Comparison of ENCODE assay signal across 21 mouse cellular contexts in the genomic region with DNA sequence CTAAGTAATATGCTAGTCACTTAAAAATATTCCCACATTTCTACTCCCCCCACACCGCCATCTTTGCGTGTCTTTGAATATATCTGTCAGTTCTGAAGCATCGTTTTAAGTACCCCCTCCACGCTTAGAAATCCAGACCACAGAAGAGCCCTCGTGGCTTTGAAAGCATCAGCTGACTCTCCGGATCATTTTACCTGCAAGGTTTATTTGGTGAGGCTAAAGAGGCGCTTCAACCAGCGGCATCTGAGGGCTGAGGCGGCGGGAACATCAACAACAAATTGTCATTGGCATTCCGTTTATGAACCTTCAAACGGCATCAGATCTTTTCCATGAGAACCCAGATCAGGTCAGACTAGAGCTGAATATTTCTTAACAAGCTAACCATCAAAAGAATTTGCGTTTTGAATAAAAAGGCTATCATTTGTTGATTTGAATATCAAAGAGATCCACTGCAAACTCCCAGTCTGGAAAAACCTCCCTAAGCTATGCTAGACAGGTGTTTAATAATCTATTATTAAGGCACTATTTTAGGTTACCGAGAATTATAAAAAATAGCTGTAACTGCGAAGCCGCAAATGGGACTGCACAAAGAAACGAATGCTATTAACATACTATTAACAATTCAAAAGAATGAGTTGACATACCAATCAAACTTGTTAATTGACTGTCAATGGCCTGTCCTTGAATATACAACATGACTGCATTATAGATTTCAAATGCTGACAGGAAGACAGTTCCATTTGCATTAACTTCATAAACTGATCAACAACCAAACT.
DNase-seq lines count a peak whose midpoint lies in the region; ATAC-seq and TF ChIP-seq lines count a peak whose summit lies in the region.
"Had no signal": no experiment of that assay in that cellular context is flagged by ENCODE, and none has a peak within 500 bp of the region (broad histone marks: within the 10 kb centered on the region; RNA-seq: fewer than 3 reads in every experiment).

No protein-coding gene starts in this region.

- H3K27ac ChIP-seq in forebrain, embryonic 14.5 days (ENCODE audit: low read depth, low read length) = peak overlapping the region; percentile 46
- no peak overlapping the region for H3K27ac ChIP-seq in forebrain, embryonic 10.5 days
- H3K27ac ChIP-seq in forebrain, postnatal 0 days (ENCODE audit: low read depth, low read length) = peak overlapping the region; percentile 47
- H3K27ac ChIP-seq in neural tube, embryonic 14.5 days (ENCODE audit: low read depth, low read length) = no peak overlapping the region
- no peak overlapping the region for H3K27ac ChIP-seq in kidney, embryonic 16.5 days (ENCODE audit: low read length)
- no peak overlapping the region for H3K27ac ChIP-seq in gastrocnemius, adult 2 months
- H3K27ac ChIP-seq: embryonic facial prominence, embryonic 10.5 days; heart, embryonic 10.5 days; hindbrain, embryonic 14.5 days; midbrain, embryonic 12.5 days had no signal

- H3K4me2 ChIP-seq in forebrain, embryonic 14.5 days (ENCODE audit: low read length) = peak overlapping the region; percentile 18
- peak overlapping the region; percentile 26 for H3K4me2 ChIP-seq in forebrain, postnatal 0 days (ENCODE audit: low read depth)
- peak overlapping the region; percentile 8; the same call in 1 of the 2 replicates for H3K4me2 ChIP-seq in neural tube, embryonic 14.5 days (ENCODE audit: low read depth, low read length)
- no peak overlapping the region for H3K4me2 ChIP-seq in kidney, embryonic 16.5 days (replicated peaks; ENCODE audit: low read depth, low read length)
- H3K4me2 ChIP-seq: hindbrain, embryonic 14.5 days; midbrain, embryonic 12.5 days had no signal

- TF ChIP-seq CTCF in forebrain, postnatal 0 days (IDR thresholded peaks at IDR 0.05; ENCODE audit: low read depth) = no peak
- no peak for TF ChIP-seq CTCF in gastrocnemius, adult 2 months (IDR thresholded peaks at IDR 0.05)

- H3K27me3 ChIP-seq in forebrain, embryonic 14.5 days (replicated peaks; ENCODE audit: control insufficient read depth, insufficient read depth, low read length) = no peaks in the 10 kb centered on the region
- H3K27me3 ChIP-seq in forebrain, embryonic 10.5 days (ENCODE audit: poor library complexity, severe bottlenecking) = no peaks in the 10 kb centered on the region
- no peaks in the 10 kb centered on the region for H3K27me3 ChIP-seq in forebrain, postnatal 0 days (ENCODE audit: insufficient read depth, low read length)
- H3K27me3 ChIP-seq in neural tube, embryonic 14.5 days (ENCODE audit: control insufficient read depth, insufficient read depth, low read length) = no peaks in the 10 kb centered on the region
- H3K27me3 ChIP-seq in kidney, embryonic 16.5 days (ENCODE audit: insufficient read depth, low read length) = no peaks in the 10 kb centered on the region
- H3K27me3 ChIP-seq: midbrain, embryonic 12.5 days had no signal

- no peaks in the 10 kb centered on the region for H3K9me3 ChIP-seq in forebrain, embryonic 14.5 days (replicated peaks; ENCODE audit: control insufficient read depth, low read length)
- H3K9me3 ChIP-seq in forebrain, embryonic 10.5 days = no peaks in the 10 kb centered on the region
- no peaks in the 10 kb centered on the region for H3K9me3 ChIP-seq in forebrain, postnatal 0 days (ENCODE audit: low read length)
- H3K9me3 ChIP-seq in neural tube, embryonic 14.5 days (ENCODE audit: control insufficient read depth, low read length) = no peaks in the 10 kb centered on the region
- no peaks in the 10 kb centered on the region for H3K9me3 ChIP-seq in kidney, embryonic 16.5 days (ENCODE audit: low read length)
- H3K9me3 ChIP-seq: embryonic facial prominence, embryonic 10.5 days; heart, embryonic 10.5 days; midbrain, embryonic 12.5 days had no signal

- ATAC-seq in forebrain, embryonic 14.5 days = peak; percentile 62
- ATAC-seq in forebrain, postnatal 0 days = peak; percentile 79; the same call in 1 of the 2 replicates
- ATAC-seq in neural tube, embryonic 14.5 days (ENCODE audit: low read depth) = no peak
- no peak for ATAC-seq in kidney, embryonic 16.5 days (ENCODE audit: low FRiP score, low TSS enrichment)
- ATAC-seq: lung, postnatal 0 days had no signal

- no peaks in the 10 kb centered on the region for H3K36me3 ChIP-seq in forebrain, embryonic 14.5 days (ENCODE audit: control insufficient read depth, insufficient read depth, low read length)
- no peaks in the 10 kb centered on the region for H3K36me3 ChIP-seq in forebrain, embryonic 10.5 days (replicated peaks)
- no peaks in the 10 kb centered on the region for H3K36me3 ChIP-seq in forebrain, postnatal 0 days (ENCODE audit: insufficient read depth)
- H3K36me3 ChIP-seq in neural tube, embryonic 14.5 days (ENCODE audit: control insufficient read depth, insufficient read depth, low read length) = no peaks in the 10 kb centered on the region
- no peaks in the 10 kb centered on the region for H3K36me3 ChIP-seq in kidney, embryonic 16.5 days (ENCODE audit: insufficient read depth, low read length)
- H3K36me3 ChIP-seq: embryonic facial prominence, embryonic 10.5 days; heart, embryonic 10.5 days; midbrain, embryonic 12.5 days had no signal

- H3K9ac ChIP-seq in forebrain, embryonic 14.5 days (ENCODE audit: low read length) = no peak overlapping the region
- H3K9ac ChIP-seq in forebrain, postnatal 0 days = 0 out of 2 replicates have a peak overlapping the region, but pooled peaks have one; percentile 0
- H3K9ac ChIP-seq in neural tube, embryonic 14.5 days (replicated peaks; ENCODE audit: low read depth, low read length) = no peak overlapping the region
- H3K9ac ChIP-seq in kidney, embryonic 16.5 days (replicated peaks; ENCODE audit: low read length) = no peak overlapping the region
- H3K9ac ChIP-seq: hindbrain, embryonic 14.5 days; midbrain, embryonic 12.5 days had no signal

- WGBS in forebrain, embryonic 14.5 days = 49% methylated on average over 17 of the region's 17 CpGs
- WGBS in forebrain, embryonic 10.5 days = 75% methylated on average over 17 of the region's 17 CpGs
- WGBS in forebrain, postnatal 0 days = 33% methylated on average over 17 of the region's 17 CpGs
- 57% methylated on average over 17 of the region's 17 CpGs for WGBS in neural tube, embryonic 14.5 days
- WGBS in kidney, embryonic 16.5 days = 55% methylated on average over 17 of the region's 17 CpGs

- intact Hi-C loops in gastrocnemius, adult 2 months (cut with DNase I) = no loop called here

- peak; percentile 65 for DNase-seq in forebrain, embryonic 14.5 days (ENCODE audit: low spot score)
- no peak for DNase-seq in forebrain, embryonic 10.5 days (ENCODE audit: extremely low spot score, low spot score)
- peak; percentile 8 for DNase-seq in R1 (ENCODE audit: low read depth, low spot score)
- peak; percentile 50 for DNase-seq in forebrain, postnatal 0 days
- DNase-seq in gastrocnemius, adult 2 months = no peak
- no peak for DNase-seq in adrenal gland, adult 2 months
- DNase-seq: adrenal gland, postnatal 10 days; cerebellum, adult 8-10 months; heart, postnatal 4 days; kidney, adult 2 months; kidney, postnatal 10 days; retina, postnatal 1 day; right cerebral cortex, postnatal 25 days; spleen, adult 18-20 months had no signal

- H3K4me3 ChIP-seq in forebrain, embryonic 14.5 days (ENCODE audit: low read depth, low read length) = no peak overlapping the region
- no peak overlapping the region for H3K4me3 ChIP-seq in forebrain, embryonic 10.5 days
- H3K4me3 ChIP-seq in forebrain, postnatal 0 days (ENCODE audit: low read depth, low read length) = peak overlapping the region; percentile 14
- H3K4me3 ChIP-seq in neural tube, embryonic 14.5 days (ENCODE audit: low read depth, low read length) = no peak overlapping the region
- no peak overlapping the region for H3K4me3 ChIP-seq in kidney, embryonic 16.5 days (ENCODE audit: low read length)
- H3K4me3 ChIP-seq in gastrocnemius, adult 2 months = no peak overlapping the region
- H3K4me3 ChIP-seq: embryonic facial prominence, embryonic 10.5 days; heart, embryonic 10.5 days; midbrain, embryonic 12.5 days had no signal

- no peaks in the 10 kb centered on the region; the same call in 1 of the 2 replicates for H3K4me1 ChIP-seq in forebrain, embryonic 14.5 days (ENCODE audit: control insufficient read depth, insufficient read depth, low read length)
- no peaks in the 10 kb centered on the region for H3K4me1 ChIP-seq in forebrain, embryonic 10.5 days
- no peaks in the 10 kb centered on the region for H3K4me1 ChIP-seq in forebrain, postnatal 0 days (ENCODE audit: insufficient read depth)
- H3K4me1 ChIP-seq in neural tube, embryonic 14.5 days (ENCODE audit: control insufficient read depth, insufficient read depth, low read length) = no peaks in the 10 kb centered on the region
- no peaks in the 10 kb centered on the region for H3K4me1 ChIP-seq in kidney, embryonic 16.5 days (ENCODE audit: insufficient read depth, low read length)
- H3K4me1 ChIP-seq: embryonic facial prominence, embryonic 10.5 days; heart, embryonic 10.5 days; midbrain, embryonic 12.5 days had no signal

Comparison
In these comparisons a context has a peak if more than half of its experiments do, and no peak if none do; other contexts are left out.
1. DNase-seq: peak in forebrain, embryonic 14.5 days (single experiment), R1 (single experiment) and forebrain, postnatal 0 days (single experiment); none in forebrain, embryonic 10.5 days (single experiment), gastrocnemius, adult 2 months (single experiment) and adrenal gland, adult 2 months (single experiment).
2. H3K27ac ChIP-seq: peak in forebrain, embryonic 14.5 days (single experiment) and forebrain, postnatal 0 days (single experiment); none in forebrain, embryonic 10.5 days (single experiment), neural tube, embryonic 14.5 days (single experiment), kidney, embryonic 16.5 days (single experiment) and gastrocnemius, adult 2 months (single experiment).
3. ATAC-seq: peak in forebrain, embryonic 14.5 days (single experiment) and forebrain, postnatal 0 days (single experiment); none in neural tube, embryonic 14.5 days (single experiment) and kidney, embryonic 16.5 days (single experiment).